Mouse (Mus musculus): Measurements from ENCODE around the gene Fam160a2. TPM values are rescaled to one million over a fixed set of nuclear protein-coding genes. Genes with fewer than 3 reads are reported as not detected.
"Not testable (repeated sequence)": the region's sequence is repeated elsewhere in the genome, so short reads cannot be mapped to it uniquely, and the experiment has no call there.

Gene Fam160a2
- polyA plus RNA-seq, 1 experiment, result 46.2 TPM

DNA sequence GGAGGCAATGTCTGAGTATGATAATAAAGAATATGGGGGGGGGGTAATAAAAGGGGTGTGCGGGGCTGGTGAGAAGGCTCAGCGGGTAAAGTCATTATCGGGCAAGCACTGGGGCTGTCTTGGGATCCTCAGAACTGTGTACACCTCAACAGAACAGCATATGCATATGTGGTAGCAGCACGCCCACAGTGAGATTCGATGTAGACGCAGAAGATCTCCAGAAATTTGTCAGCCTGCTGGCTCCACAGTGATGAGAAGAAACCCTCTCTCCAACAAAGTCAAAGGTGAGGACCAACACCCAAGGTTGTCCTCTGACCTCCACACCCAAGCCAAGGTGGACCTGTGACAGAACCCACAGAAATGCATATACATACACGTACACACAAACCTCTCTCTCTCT is 16.7 kb upstream of the Fam160a2 start:
- Histone ChIP-seq H3K9ac (ENCODE audit: low read depth, poor library complexity, severe bottlenecking) (no peak overlapping the region), H3K27me3 (ENCODE audit: control insufficient read depth, insufficient read depth, low read length, poor library complexity, severe bottlenecking) (no peaks in the 10 kb centered on the region), H3K9me3 (replicated peaks; ENCODE audit: control insufficient read depth, insufficient read depth, low read length, poor library complexity, severe bottlenecking) (no peaks in the 10 kb centered on the region), H3K27ac (ENCODE audit: insufficient read depth, low read length) (no peak overlapping the region), H3K4me3 (ENCODE audit: low read depth, low read length) (no peak overlapping the region), H3K36me3 (ENCODE audit: control insufficient read depth, insufficient read depth, low read length, poor library complexity, severe bottlenecking) (no peaks in the 10 kb centered on the region), H3K4me1 (ENCODE audit: control insufficient read depth, insufficient read depth, low read length) (peaks cover 1% of the 10 kb centered on the region)
- TF ChIP-seq EP300 (IDR thresholded peaks at IDR 0.05; ENCODE audit: insufficient read depth, low read depth, low read length) (no peak), POLR2A (IDR thresholded peaks at IDR 0.05; ENCODE audit: insufficient read depth, low read length) (no peak), CTCF (IDR thresholded peaks at IDR 0.05; ENCODE audit: low read depth, low read length) (no peak)

DNA sequence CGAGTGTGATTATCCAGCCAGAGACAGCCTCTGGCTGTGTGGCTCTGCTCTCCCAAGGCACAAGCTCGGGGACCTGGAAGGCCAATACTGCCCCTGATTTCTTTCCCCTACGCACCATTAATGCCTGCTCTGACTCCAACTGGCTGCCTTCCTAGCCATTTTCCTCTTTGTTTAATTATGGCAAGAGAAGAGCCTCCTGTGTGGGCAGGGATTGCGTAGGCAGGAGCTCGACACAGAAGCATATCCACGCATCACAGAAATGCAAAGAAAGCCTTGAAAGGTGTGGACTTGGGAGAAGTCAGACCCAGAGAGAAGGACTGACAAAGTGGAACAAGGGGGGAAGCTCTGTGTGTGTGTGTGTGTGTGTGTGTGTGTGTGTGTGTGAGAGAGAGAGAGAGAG is 14.5 kb upstream of the Fam160a2 start:
- TF ChIP-seq EP300 (IDR thresholded peaks at IDR 0.05; ENCODE audit: insufficient read depth, low read depth, low read length), result no peak
- TF ChIP-seq CTCF (IDR thresholded peaks at IDR 0.05; ENCODE audit: low read depth, low read length), result no peak
- no peak for TF ChIP-seq POLR2A (IDR thresholded peaks at IDR 0.05; ENCODE audit: insufficient read depth, low read length)
- H3K27me3 ChIP-seq (ENCODE audit: control insufficient read depth, insufficient read depth, low read length, poor library complexity, severe bottlenecking), result no peaks in the 10 kb centered on the region
- H3K9me3 ChIP-seq (replicated peaks; ENCODE audit: control insufficient read depth, insufficient read depth, low read length, poor library complexity, severe bottlenecking), result no peaks in the 10 kb centered on the region
- peaks cover 1% of the 10 kb centered on the region for H3K4me1 ChIP-seq (ENCODE audit: control insufficient read depth, insufficient read depth, low read length)
- no peak overlapping the region for H3K9ac ChIP-seq (ENCODE audit: low read depth, poor library complexity, severe bottlenecking)
- no peaks in the 10 kb centered on the region for H3K36me3 ChIP-seq (ENCODE audit: control insufficient read depth, insufficient read depth, low read length, poor library complexity, severe bottlenecking)
- no peak overlapping the region for H3K27ac ChIP-seq (ENCODE audit: insufficient read depth, low read length)
- no peak overlapping the region for H3K4me3 ChIP-seq (ENCODE audit: low read depth, low read length)

DNA sequence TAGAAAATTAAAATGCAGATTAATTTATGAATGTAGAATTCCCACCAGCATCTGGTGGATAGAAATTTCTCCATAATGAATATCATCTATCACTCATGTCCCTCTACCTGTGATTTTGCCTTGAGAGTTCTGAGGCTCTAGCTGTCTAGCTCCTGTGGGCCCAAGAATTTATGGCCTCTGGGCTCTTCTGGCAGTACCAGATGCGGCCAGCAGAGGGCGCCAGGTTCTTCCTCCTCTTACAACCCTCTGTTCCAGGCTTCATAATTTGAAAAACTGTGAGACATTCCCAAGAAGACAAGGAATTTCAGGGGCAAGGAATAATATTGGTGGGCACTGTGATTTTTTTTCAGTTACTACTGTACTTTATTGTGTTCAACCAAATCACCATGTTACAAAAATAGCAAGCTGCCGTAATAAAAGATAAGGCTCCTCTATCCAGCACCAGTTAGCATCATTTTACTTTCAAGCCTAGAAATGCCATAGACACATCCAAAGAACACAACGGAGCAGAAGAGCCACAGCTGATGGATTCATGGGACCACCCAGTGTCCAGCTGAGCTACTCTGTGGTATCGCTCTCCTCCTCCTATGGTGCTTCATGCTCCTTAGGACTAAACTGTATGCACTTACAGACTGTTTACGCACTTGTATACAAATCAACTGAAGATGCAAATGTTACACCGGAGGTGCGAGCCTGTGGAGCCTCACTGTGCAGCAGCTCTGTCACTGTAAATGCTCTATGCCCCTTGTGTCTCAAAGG is 12.2 kb upstream of the Fam160a2 start:
- not testable (repeated sequence) for H3K4me1 ChIP-seq (ENCODE audit: control insufficient read depth, insufficient read depth, low read length); H3K27me3 ChIP-seq (ENCODE audit: control insufficient read depth, insufficient read depth, low read length, poor library complexity, severe bottlenecking); H3K36me3 ChIP-seq (ENCODE audit: control insufficient read depth, insufficient read depth, low read length, poor library complexity, severe bottlenecking); H3K4me3 ChIP-seq (ENCODE audit: low read depth, low read length); H3K9me3 ChIP-seq (replicated peaks; ENCODE audit: control insufficient read depth, insufficient read depth, low read length, poor library complexity, severe bottlenecking); H3K27ac ChIP-seq (ENCODE audit: insufficient read depth, low read length); H3K9ac ChIP-seq (ENCODE audit: low read depth, poor library complexity, severe bottlenecking)
- TF ChIP-seq CTCF (IDR thresholded peaks at IDR 0.05; ENCODE audit: low read depth, low read length), result peak; percentile 80

DNA sequence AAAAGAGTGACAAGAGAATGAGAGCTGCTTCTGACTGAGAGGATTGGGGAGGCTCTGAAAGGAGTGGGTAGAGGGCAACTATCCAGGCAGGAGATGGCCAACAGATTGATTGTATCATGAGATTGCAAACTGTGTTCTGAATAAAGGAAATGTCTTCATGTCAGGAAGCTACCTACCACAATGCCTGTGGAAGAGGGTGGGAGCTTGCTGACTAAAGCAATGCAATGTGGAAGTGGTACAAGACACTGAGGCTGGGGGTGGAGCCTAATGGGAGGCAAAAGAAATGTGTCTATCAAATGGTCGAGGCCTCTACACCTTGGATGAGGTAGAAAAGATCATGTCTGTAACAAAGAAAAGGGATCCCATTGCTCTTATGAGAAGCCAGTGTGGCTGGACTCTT is 6.5 kb upstream of the Fam160a2 start:
- no peaks in the 10 kb centered on the region for H3K27me3 ChIP-seq (ENCODE audit: control insufficient read depth, insufficient read depth, low read length, poor library complexity, severe bottlenecking)
- H3K9ac ChIP-seq (ENCODE audit: low read depth, poor library complexity, severe bottlenecking), result no peak overlapping the region
- no peak overlapping the region for H3K4me3 ChIP-seq (ENCODE audit: low read depth, low read length)
- no peak overlapping the region for H3K27ac ChIP-seq (ENCODE audit: insufficient read depth, low read length)
- no peaks in the 10 kb centered on the region for H3K9me3 ChIP-seq (replicated peaks; ENCODE audit: control insufficient read depth, insufficient read depth, low read length, poor library complexity, severe bottlenecking)
- H3K4me1 ChIP-seq (ENCODE audit: control insufficient read depth, insufficient read depth, low read length), result no peaks in the 10 kb centered on the region
- H3K36me3 ChIP-seq (ENCODE audit: control insufficient read depth, insufficient read depth, low read length, poor library complexity, severe bottlenecking), result no peaks in the 10 kb centered on the region
- TF ChIP-seq EP300 (IDR thresholded peaks at IDR 0.05; ENCODE audit: insufficient read depth, low read depth, low read length), result no peak
- no peak for TF ChIP-seq POLR2A (IDR thresholded peaks at IDR 0.05; ENCODE audit: insufficient read depth, low read length)
- no peak for TF ChIP-seq CTCF (IDR thresholded peaks at IDR 0.05; ENCODE audit: low read depth, low read length)

DNA sequence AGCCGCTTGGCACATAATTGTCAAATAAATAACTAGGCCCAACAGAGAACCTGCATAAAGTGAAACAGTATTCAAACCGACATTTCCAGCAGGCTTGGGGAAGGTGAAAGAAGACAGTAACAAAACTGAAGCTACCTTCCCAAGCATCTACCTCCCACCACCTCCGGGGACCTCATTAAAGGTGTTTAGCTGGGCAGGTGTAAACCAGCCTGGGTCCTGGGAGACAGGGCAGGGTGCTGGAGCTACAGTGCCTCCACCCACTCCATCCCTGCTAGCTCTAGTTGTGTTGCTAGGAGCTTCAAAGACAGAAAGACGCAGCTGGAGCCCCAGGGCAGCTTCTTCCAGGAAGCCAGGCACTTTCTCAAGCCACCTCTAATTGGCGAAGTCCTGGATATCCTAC is 4.4 kb upstream of the Fam160a2 start, which contains the start of gene Cnga4:
TSS of gene Cnga4 (plus strand) at position 301 of the 400 bp plus-strand sequence.
- H3K27me3 ChIP-seq (ENCODE audit: control insufficient read depth, insufficient read depth, low read length, poor library complexity, severe bottlenecking), result no peaks in the 10 kb centered on the region
- no peaks in the 10 kb centered on the region for H3K9me3 ChIP-seq (replicated peaks; ENCODE audit: control insufficient read depth, insufficient read depth, low read length, poor library complexity, severe bottlenecking)
- no peak within 1 kb of the TSS for H3K4me3 ChIP-seq (ENCODE audit: low read depth, low read length)
- no peak for TF ChIP-seq EP300 (IDR thresholded peaks at IDR 0.05; ENCODE audit: insufficient read depth, low read depth, low read length)
- no peak for TF ChIP-seq POLR2A (IDR thresholded peaks at IDR 0.05; ENCODE audit: insufficient read depth, low read length)
- no peak for TF ChIP-seq CTCF (IDR thresholded peaks at IDR 0.05; ENCODE audit: low read depth, low read length)
- H3K36me3 ChIP-seq (ENCODE audit: control insufficient read depth, insufficient read depth, low read length, poor library complexity, severe bottlenecking), result no peaks in the 10 kb centered on the region
- no peak within 1 kb of the TSS for H3K9ac ChIP-seq (ENCODE audit: low read depth, poor library complexity, severe bottlenecking)
- no peaks in the 10 kb centered on the region for H3K4me1 ChIP-seq (ENCODE audit: control insufficient read depth, insufficient read depth, low read length)
- H3K27ac ChIP-seq (ENCODE audit: insufficient read depth, low read length), result no peak within 1 kb of the TSS

DNA sequence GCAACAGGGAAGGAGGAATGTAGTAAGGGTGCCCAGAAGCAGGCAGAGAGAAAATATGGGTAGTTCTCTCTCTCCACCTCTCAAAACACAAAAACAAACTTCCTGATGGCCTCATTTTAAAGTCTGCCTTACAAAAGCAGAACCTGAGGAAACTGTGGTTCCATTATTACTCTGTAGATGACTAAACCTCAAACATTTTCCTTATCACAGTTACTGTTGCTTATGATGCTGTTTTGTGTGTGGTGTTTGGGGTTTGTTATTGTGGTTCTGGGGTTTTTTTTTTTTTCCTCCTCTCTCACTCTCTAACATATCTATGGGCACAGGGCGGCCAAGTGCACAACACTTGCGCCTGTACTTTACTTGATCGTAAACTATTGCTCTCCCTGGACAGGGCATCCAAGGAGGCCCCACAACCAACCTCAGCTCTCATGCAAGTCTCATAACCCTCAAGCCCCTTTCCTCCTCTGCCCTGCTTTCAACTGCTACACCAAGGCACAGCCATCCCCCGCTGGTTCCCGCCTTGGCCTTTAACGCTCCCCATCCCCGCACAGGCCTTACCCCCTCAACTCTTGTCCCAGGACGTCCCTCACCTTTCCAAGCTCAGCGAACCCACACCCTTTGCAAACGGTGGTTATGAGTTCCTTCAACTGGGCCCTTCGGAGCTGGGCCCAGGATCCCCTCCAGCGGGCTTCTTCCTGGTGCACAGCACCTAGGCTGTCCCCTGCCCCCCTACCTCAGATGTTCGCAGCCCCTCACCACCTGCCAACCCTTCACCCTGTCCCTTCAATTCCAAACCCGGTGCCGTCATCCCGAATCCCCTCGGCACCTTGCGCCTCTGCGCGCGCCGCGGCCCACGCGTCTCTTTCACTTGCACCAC is 558 bp downstream of the Fam160a2 start:
- Histone ChIP-seq H3K27ac (ENCODE audit: insufficient read depth, low read length) (no peak overlapping the region), H3K9ac (ENCODE audit: low read depth, poor library complexity, severe bottlenecking) (peak overlapping the region; percentile 77), H3K4me1 (ENCODE audit: control insufficient read depth, insufficient read depth, low read length) (no peaks in the 10 kb centered on the region), H3K4me3 (ENCODE audit: low read depth, low read length) (peak overlapping the region; percentile 86), H3K27me3 (ENCODE audit: control insufficient read depth, insufficient read depth, low read length, poor library complexity, severe bottlenecking) (no peaks in the 10 kb centered on the region), H3K9me3 (replicated peaks; ENCODE audit: control insufficient read depth, insufficient read depth, low read length, poor library complexity, severe bottlenecking) (no peaks in the 10 kb centered on the region), H3K36me3 (ENCODE audit: control insufficient read depth, insufficient read depth, low read length, poor library complexity, severe bottlenecking) (no peaks in the 10 kb centered on the region; the same call in 1 of the 2 replicates)
- TF ChIP-seq POLR2A (IDR thresholded peaks at IDR 0.05; ENCODE audit: insufficient read depth, low read length) (no peak), CTCF (IDR thresholded peaks at IDR 0.05; ENCODE audit: low read depth, low read length) (no peak), EP300 (IDR thresholded peaks at IDR 0.05; ENCODE audit: insufficient read depth, low read depth, low read length) (no peak)
